Mouse (Mus musculus) yolk sac, embryonic 10.5 days (tissue): Measurements from ENCODE around the gene Kcnj2.

Experiments
- DNase-seq: peaks from one replicate; pipeline ENCODE4 v3.0.0-alpha.2; 2017; ENCODE audit warnings: low spot score

The Kcnj2 gene

GRCm38 (mm10) chr11:111065635-111066298 is at the start of gene Kcnj2:
Kcnj2 (plus strand) TSS chr11:111066164.
- peak; percentile 92 for DNase-seq

- DNase-seq = no peak
These were observed 49.8 kb upstream of the Kcnj2 start for GRCm38 (mm10) chr11:111016206-111016605.

- no peak for DNase-seq
These were observed 45.8 kb upstream of the Kcnj2 start for GRCm38 (mm10) chr11:111020211-111020610.

- no peak for DNase-seq
These were observed 43.2 kb upstream of the Kcnj2 start for GRCm38 (mm10) chr11:111022681-111023281.

GRCm38 (mm10) chr11:111042175-111042574 is 23.8 kb upstream of the Kcnj2 start:
- DNase-seq = no peak

GRCm38 (mm10) chr11:111043298-111043697 is 22.7 kb upstream of the Kcnj2 start:
- DNase-seq = no peak

- DNase-seq = no peak
These were observed 11.7 kb upstream of the Kcnj2 start for GRCm38 (mm10) chr11:111054252-111054651.

- DNase-seq = no peak
These were observed 10.8 kb upstream of the Kcnj2 start for GRCm38 (mm10) chr11:111054854-111055822.

- DNase-seq = no peak
These were observed 9.9 kb upstream of the Kcnj2 start for GRCm38 (mm10) chr11:111056030-111056429.

- DNase-seq = no peak
These were observed 8.5 kb upstream of the Kcnj2 start for GRCm38 (mm10) chr11:111057435-111057834.

GRCm38 (mm10) chr11:111059440-111059839 is 6.5 kb upstream of the Kcnj2 start:
- no peak for DNase-seq

- DNase-seq = no peak
These were observed 5.7 kb upstream of the Kcnj2 start for GRCm38 (mm10) chr11:111060216-111060615.

- peak; percentile 45 for DNase-seq
These were observed 1.0 kb upstream of the Kcnj2 start for GRCm38 (mm10) chr11:111064751-111065527.

GRCm38 (mm10) chr11:111066299-111066691 is 331 bp downstream of the Kcnj2 start:
- DNase-seq = no peak

GRCm38 (mm10) chr11:111067787-111068186 is 1.8 kb downstream of the Kcnj2 start:
- DNase-seq = no peak

- DNase-seq = no peak
These were observed 4.5 kb downstream of the Kcnj2 start for GRCm38 (mm10) chr11:111070460-111070859.

- no peak for DNase-seq
These were observed 8.2 kb downstream of the Kcnj2 start for GRCm38 (mm10) chr11:111074131-111074530.

GRCm38 (mm10) chr11:111078107-111078506 is 12.1 kb downstream of the Kcnj2 start:
- no peak for DNase-seq

GRCm38 (mm10) chr11:111083009-111083408 is 17.0 kb downstream of the Kcnj2 start:
- no peak for DNase-seq

GRCm38 (mm10) chr11:111086933-111087332 is 21.0 kb downstream of the Kcnj2 start:
- DNase-seq = no peak

- no peak for DNase-seq
These were observed 22.3 kb downstream of the Kcnj2 start for GRCm38 (mm10) chr11:111088226-111088625.

GRCm38 (mm10) chr11:111088812-111089211 is 22.8 kb downstream of the Kcnj2 start:
- no peak for DNase-seq
